Mouse (Mus musculus): ENCODE data around the gene Tssk1. TPM values are rescaled to one million over a fixed set of nuclear protein-coding genes. Genes with fewer than 3 reads are reported as not detected.

Tssk1 gene
- total RNA-seq (2014; rRNA removed) = 0.29 TPM in 1 of 2 replicates, not detected in the other
- polyA plus RNA-seq (2015; fragmentation: Nextera tagmentation; extraction: Ambion mirVana) = 0.04 TPM in 1 of 2 replicates, not detected in the other

- ATAC-seq = no peak
- Histone ChIP-seq H3K9ac (replicated peaks; ENCODE audit: low read length) (no peak within 1 kb of the TSS), H3K9me3 (ENCODE audit: low read length) (no peaks in the 10 kb centered on the region), H3K27ac (no peak within 1 kb of the TSS), H3K27me3 (ENCODE audit: insufficient read depth, low read length) (no peaks in the 10 kb centered on the region), H3K4me3 (ENCODE audit: low read length) (no peak within 1 kb of the TSS), H3K4me1 (ENCODE audit: insufficient read depth, low read length) (peaks cover 19% of the 10 kb centered on the region), H3K36me3 (ENCODE audit: insufficient read depth, low read length) (peaks cover 7% of the 10 kb centered on the region; the same call in 1 of the 2 replicates), H3K4me2 (ENCODE audit: low read depth, low read length) (no peak within 1 kb of the TSS)
- WGBS = 87% methylated on average over 2 of the region's 2 CpGs
- no peak for DNase-seq (ENCODE audit: low spot score)
- TF ChIP-seq CTCF (IDR thresholded peaks at IDR 0.05; ENCODE audit: low read depth) = no peak
These were observed at the start of gene Tssk1 for GRCm38 (mm10) chr16:17893923-17894322. Gene Tssk1, plus strand, starts transcription at chr16:17894223.

GRCm38 (mm10) chr16:17848431-17848830, 45.6 kb upstream of the Tssk1 start:
- no peak overlapping the region for H3K9ac ChIP-seq (replicated peaks; ENCODE audit: low read length)
- no peaks in the 10 kb centered on the region for H3K9me3 ChIP-seq (ENCODE audit: low read length)
- DNase-seq (ENCODE audit: low spot score) (no peak), ATAC-seq (no peak)
- 93% methylated on average over 6 of the region's 6 CpGs for WGBS
- no peak overlapping the region for H3K4me3 ChIP-seq (ENCODE audit: low read length)
- peak overlapping the region; percentile 8; the same call in 1 of the 2 replicates for H3K27ac ChIP-seq
- peaks cover 60% of the 10 kb centered on the region for H3K36me3 ChIP-seq (ENCODE audit: insufficient read depth, low read length)
- no peak for TF ChIP-seq CTCF (IDR thresholded peaks at IDR 0.05; ENCODE audit: low read depth)
- no peak overlapping the region for H3K4me2 ChIP-seq (ENCODE audit: low read depth, low read length)
- H3K4me1 ChIP-seq (ENCODE audit: insufficient read depth, low read length) = no peaks in the 10 kb centered on the region
- no peaks in the 10 kb centered on the region for H3K27me3 ChIP-seq (ENCODE audit: insufficient read depth, low read length)

GRCm38 (mm10) chr16:17848928-17849327, 45.1 kb upstream of the Tssk1 start:
- no peak overlapping the region for H3K4me3 ChIP-seq (ENCODE audit: low read length)
- 32% methylated on average over 1 of the region's 1 CpGs for WGBS
- TF ChIP-seq CTCF (IDR thresholded peaks at IDR 0.05; ENCODE audit: low read depth) = peak; percentile 91
- peak overlapping the region; percentile 8; the same call in 1 of the 2 replicates for H3K27ac ChIP-seq
- H3K9ac ChIP-seq (replicated peaks; ENCODE audit: low read length) = no peak overlapping the region
- ATAC-seq (peak; percentile 66), DNase-seq (ENCODE audit: low spot score) (peak; percentile 92)
- no peaks in the 10 kb centered on the region for H3K27me3 ChIP-seq (ENCODE audit: insufficient read depth, low read length)
- peaks cover 60% of the 10 kb centered on the region for H3K36me3 ChIP-seq (ENCODE audit: insufficient read depth, low read length)
- H3K4me1 ChIP-seq (ENCODE audit: insufficient read depth, low read length) = no peaks in the 10 kb centered on the region
- H3K4me2 ChIP-seq (ENCODE audit: low read depth, low read length) = no peak overlapping the region
- no peaks in the 10 kb centered on the region for H3K9me3 ChIP-seq (ENCODE audit: low read length)

- ATAC-seq = no peak
- H3K36me3 ChIP-seq (ENCODE audit: insufficient read depth, low read length) = peaks cover 60% of the 10 kb centered on the region
- TF ChIP-seq CTCF (IDR thresholded peaks at IDR 0.05; ENCODE audit: low read depth) = no peak
These were observed 44.5 kb upstream of the Tssk1 start for GRCm38 (mm10) chr16:17849486-17849885.

GRCm38 (mm10) chr16:17851331-17851730, 42.7 kb upstream of the Tssk1 start:
- ATAC-seq (no peak), DNase-seq (ENCODE audit: low spot score) (no peak)
- no peak for TF ChIP-seq CTCF (IDR thresholded peaks at IDR 0.05; ENCODE audit: low read depth)
- Histone ChIP-seq H3K9me3 (ENCODE audit: low read length) (no peaks in the 10 kb centered on the region), H3K4me2 (ENCODE audit: low read depth, low read length) (no peak overlapping the region), H3K9ac (replicated peaks; ENCODE audit: low read length) (no peak overlapping the region), H3K27ac (no peak overlapping the region), H3K4me1 (ENCODE audit: insufficient read depth, low read length) (no peaks in the 10 kb centered on the region), H3K27me3 (ENCODE audit: insufficient read depth, low read length) (no peaks in the 10 kb centered on the region), H3K36me3 (ENCODE audit: insufficient read depth, low read length) (peaks cover 55% of the 10 kb centered on the region), H3K4me3 (ENCODE audit: low read length) (no peak overlapping the region)
- 88% methylated on average over 5 of the region's 5 CpGs for WGBS

More at GRCm38 (mm10) chr16:17849486-17849885, 44.5 kb upstream of the Tssk1 start:
- Histone ChIP-seq H3K9me3 (ENCODE audit: low read length) (no peaks in the 10 kb centered on the region), H3K27ac (no peak overlapping the region), H3K9ac (replicated peaks; ENCODE audit: low read length) (no peak overlapping the region), H3K4me1 (ENCODE audit: insufficient read depth, low read length) (no peaks in the 10 kb centered on the region), H3K27me3 (ENCODE audit: insufficient read depth, low read length) (no peaks in the 10 kb centered on the region), H3K4me2 (ENCODE audit: low read depth, low read length) (no peak overlapping the region), H3K4me3 (ENCODE audit: low read length) (no peak overlapping the region)
- WGBS = 86% methylated on average over 6 of the region's 6 CpGs
- DNase-seq (ENCODE audit: low spot score) = no peak

GRCm38 (mm10) chr16:17851860-17852259, 42.2 kb upstream of the Tssk1 start:
- no peak overlapping the region for H3K9ac ChIP-seq (replicated peaks; ENCODE audit: low read length)

GRCm38 (mm10) chr16:17853263-17853662, 40.8 kb upstream of the Tssk1 start:
- peaks cover 64% of the 10 kb centered on the region for H3K36me3 ChIP-seq (ENCODE audit: insufficient read depth, low read length)
- no peak overlapping the region for H3K27ac ChIP-seq
- 87% methylated on average over 2 of the region's 2 CpGs for WGBS
- no peak overlapping the region for H3K4me3 ChIP-seq (ENCODE audit: low read length)
- no peaks in the 10 kb centered on the region for H3K9me3 ChIP-seq (ENCODE audit: low read length)
- no peak overlapping the region for H3K9ac ChIP-seq (replicated peaks; ENCODE audit: low read length)
- DNase-seq (ENCODE audit: low spot score) = no peak
- no peak overlapping the region for H3K4me2 ChIP-seq (ENCODE audit: low read depth, low read length)
- H3K27me3 ChIP-seq (ENCODE audit: insufficient read depth, low read length) = no peaks in the 10 kb centered on the region
- H3K4me1 ChIP-seq (ENCODE audit: insufficient read depth, low read length) = no peaks in the 10 kb centered on the region
- ATAC-seq = no peak
- TF ChIP-seq CTCF (IDR thresholded peaks at IDR 0.05; ENCODE audit: low read depth) = no peak

More at GRCm38 (mm10) chr16:17851860-17852259, 42.2 kb upstream of the Tssk1 start:
- no peak for TF ChIP-seq CTCF (IDR thresholded peaks at IDR 0.05; ENCODE audit: low read depth)
- ATAC-seq = no peak
- H3K27ac ChIP-seq = no peak overlapping the region
- H3K9me3 ChIP-seq (ENCODE audit: low read length) = no peaks in the 10 kb centered on the region
- no peaks in the 10 kb centered on the region for H3K4me1 ChIP-seq (ENCODE audit: insufficient read depth, low read length)
- H3K4me2 ChIP-seq (ENCODE audit: low read depth, low read length) = no peak overlapping the region
- no peaks in the 10 kb centered on the region for H3K27me3 ChIP-seq (ENCODE audit: insufficient read depth, low read length)
- H3K4me3 ChIP-seq (ENCODE audit: low read length) = no peak overlapping the region
- 86% methylated on average over 1 of the region's 1 CpGs for WGBS
- H3K36me3 ChIP-seq (ENCODE audit: insufficient read depth, low read length) = peaks cover 55% of the 10 kb centered on the region
- peak; percentile 45 for DNase-seq (ENCODE audit: low spot score)

Data from hindbrain, postnatal 0 days (tissue).